Mouse (Mus musculus): ENCODE results near the gene Vwa1. TPM values are rescaled to one million over a fixed set of nuclear protein-coding genes. Genes with fewer than 3 reads are reported as not detected.

The Vwa1 gene
- polyA plus RNA-seq (2014; fragmentation: Illumina TruSeq; extraction: RNeasy Lipid Tissue Mini Kit (QIAGEN cat#74804); ENCODE audit: low read depth, low replicate concordance) = 0.63 TPM

DNA sequence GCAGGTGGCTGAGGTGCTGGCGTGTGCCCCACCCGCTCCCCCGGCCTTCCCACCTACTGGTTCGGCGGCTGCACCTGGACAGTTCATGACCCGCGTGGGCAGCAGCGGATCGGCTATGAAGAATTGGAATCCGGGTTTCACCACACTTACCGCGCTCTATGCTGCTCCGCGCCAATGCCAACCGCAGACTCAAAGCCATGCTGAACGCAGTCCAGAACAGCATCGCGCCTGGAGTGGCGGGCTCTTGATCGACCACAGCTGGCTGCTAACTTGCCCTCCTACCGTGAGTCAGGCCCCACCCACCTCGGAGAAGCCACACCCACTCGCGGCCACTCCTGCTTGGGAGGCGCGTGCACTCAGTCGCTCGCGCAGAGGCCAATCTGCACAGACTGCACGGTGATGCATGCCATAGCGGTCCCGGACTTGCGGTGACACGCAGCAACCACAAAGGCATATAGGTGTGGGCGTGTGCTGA lies at the start of gene Vwa1:
Gene Vwa1 (minus strand): TSS at position 419 of the 475 bp plus-strand sequence.

DNA sequence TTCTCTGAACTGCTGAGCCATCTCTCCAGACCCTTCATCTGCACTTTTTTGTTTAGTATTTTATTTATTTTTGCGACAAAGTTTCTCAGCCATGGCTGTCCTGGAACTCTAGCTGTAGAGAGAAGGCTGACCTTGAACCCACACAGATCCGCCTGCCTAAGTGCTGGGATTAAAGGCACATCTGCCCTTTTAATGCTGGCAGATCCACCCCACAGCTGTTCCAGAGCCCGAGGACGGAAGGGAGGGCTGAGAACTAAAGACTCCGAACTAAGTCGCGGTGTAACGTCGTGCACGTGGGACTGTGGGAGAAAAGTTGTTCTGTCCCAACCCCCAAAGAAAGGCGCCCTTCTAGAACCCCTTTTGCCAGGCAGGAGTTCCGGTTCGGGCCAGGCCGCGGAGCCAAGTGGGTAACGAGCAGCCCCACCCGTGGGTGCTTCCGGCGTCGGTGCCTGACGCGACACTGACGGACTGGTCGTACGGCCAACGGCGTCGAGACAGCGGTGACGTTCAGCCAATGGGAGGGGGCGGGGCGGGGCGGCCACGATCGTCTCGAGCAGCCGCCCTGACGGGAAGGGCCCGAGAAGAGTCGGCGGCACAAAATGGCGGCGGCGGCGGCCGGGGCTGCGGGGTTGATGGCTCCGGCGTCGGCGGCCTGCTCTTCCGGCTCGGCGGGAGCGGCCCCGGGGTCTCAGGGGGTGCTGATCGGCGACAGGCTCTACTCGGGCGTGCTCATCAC lies 37.6 kb upstream of the Vwa1 start, which contains the start of gene Ccnl2:
Gene Ccnl2 (plus strand): TSS at position 561 of the 736 bp plus-strand sequence.

DNA sequence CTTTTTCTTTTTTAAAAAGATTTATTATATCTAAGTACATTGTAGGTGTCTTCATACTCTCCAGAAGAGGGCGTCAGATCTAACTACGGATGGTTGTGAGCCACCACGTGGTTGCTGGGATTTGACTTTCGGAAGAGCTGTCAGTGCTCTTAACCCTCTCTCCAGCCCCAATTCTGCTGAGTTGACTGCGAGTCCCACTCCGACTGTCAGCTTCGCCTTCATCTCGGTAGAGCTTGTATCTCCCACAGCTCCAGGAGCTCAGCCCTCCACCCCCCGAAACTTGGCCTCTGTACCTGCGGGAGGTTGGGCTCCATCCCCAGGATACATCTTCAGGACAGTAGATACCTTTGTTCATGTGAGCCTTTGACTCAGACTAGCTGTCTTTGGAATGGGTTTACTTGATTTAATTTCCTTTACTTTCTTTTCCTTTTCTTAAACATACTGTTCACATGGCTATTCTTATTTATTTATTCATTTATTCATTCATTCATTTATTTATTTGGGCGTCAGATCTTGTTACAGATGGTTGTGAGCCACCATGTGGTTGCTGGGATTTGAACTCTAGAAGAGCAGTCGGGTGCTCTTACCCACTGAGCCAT lies 28.3 kb upstream of the Vwa1 start, which contains the start of gene Mrpl20:
Gene Mrpl20 (plus strand): TSS at position 138 of the 599 bp plus-strand sequence.

DNA sequence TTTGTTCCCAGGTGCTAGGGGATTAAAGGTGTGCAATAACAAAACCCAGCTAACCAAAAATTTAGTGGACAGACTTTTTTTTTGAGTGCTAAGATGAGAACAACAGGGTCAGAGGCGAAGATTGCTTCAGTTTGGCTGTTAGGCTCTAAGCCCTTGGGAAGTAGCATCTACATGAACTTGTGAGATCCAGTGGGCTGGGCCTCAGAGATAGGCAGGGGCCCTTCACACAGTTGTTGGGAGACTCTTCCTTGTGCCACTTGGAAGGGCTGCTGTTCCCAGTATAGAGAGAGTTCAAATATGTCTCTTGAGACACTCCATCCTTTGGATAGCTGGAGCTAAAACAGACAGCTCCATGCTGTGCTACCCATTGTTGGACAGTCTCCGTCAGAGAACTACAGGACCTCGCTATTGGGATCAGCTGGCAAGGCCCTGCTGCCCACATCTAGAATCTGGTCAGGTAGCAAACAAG lies 15.6 kb upstream of the Vwa1 start, which contains the start of gene Ankrd65:
Gene Ankrd65 (plus strand): TSS at position 419 of the 469 bp plus-strand sequence.

DNA sequence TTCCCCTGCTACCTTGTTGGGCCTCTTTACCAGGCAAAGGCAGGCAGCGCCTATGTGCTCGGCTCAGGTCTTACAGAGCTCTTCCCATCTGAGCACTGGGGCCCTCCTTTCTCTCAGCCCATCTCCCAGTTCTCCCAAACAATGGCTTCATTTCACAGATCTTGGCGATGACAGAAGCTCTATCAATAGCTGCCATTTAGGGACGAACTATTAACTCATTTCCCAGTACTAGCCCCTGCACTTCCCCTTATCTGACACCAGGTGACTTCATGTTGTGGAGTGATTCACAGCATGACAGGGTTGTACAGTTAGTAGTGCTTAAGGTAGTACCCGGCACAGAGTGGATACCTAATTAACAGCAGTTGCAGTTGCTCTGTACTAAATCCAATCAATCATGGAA lies 11.3 kb upstream of the Vwa1 start, which contains the start of gene Tmem88b:
Gene Tmem88b (minus strand): TSS at position 56 of the 400 bp plus-strand sequence.

DNA sequence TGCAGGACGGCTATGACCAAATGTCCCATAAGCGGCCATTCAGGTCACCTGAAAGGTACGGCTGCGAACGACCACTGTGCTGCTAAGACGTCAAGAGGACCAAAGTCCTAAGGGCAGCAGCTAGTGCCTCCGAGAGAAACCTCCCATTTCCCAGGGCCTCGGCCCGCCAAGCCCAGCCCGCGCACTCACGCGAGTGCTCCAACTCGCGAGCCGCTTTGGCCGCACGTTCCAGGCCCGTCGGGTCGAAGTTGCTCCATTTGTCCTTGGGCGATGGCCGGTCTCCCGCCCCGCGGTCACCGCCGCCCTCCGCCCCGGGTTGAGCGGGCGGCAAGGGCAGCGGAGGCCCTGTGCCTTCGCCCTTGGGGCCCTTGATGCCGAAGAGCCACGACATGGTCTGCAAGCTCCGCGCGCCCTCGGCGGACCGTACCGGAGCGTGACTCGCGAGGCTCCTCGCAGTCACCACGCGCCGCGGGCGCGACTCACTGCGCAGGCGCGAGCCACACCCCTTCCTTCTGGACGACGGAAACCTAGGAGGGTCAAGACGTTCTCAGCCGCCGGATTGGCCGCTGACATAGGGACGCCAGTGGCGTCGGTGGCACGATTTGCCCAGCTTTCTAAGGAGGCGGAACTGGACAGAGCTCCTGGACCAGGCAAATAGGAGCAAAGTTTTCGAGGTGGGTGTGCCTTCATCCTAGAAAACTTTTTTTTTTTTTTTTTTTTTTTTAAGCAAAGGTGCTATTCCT lies 13.7 kb downstream of the Vwa1 start, which contains the start of gene Atad3a:
Gene Atad3a (minus strand): TSS at position 481 of the 743 bp plus-strand sequence.

DNA sequence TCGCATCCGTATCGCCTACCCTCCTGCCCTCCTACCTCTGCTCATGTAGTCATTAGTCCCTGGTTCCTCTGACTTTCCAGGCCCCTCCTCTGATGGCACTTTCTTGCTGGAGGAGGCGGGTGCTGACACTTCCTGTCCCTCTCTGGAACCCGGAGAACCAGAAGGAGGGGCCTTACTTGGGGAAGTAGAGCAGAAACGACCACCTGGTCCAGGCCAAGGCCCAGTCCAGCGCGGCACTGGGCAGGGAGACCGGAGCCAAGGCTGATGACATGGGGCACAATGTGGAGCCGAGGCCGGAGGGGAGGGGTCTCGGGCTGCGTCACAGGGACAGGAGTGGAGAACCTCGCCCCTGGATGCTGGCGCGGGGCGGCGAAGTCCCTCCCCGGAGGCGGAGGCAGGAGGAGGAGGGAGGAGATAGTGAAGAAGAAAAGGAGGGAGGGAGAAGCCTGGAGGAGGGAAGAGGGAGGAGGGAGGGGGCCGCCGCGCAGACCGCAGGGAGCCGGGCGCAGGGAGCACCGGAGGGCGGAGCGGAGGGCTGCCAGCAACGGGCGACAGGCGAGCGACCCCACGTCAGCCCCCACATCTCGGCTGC lies 40.1 kb downstream of the Vwa1 start, which contains the start of gene Tmem240:
Gene Tmem240 (plus strand): TSS at position 451 of the 592 bp plus-strand sequence.

Other genes starting within 250 kb of the Vwa1 start
- 60.5 TPM for gene Nadk, start 212.3 kb downstream of the Vwa1 start, polyA plus RNA-seq (2014; fragmentation: Illumina TruSeq; extraction: RNeasy Lipid Tissue Mini Kit (QIAGEN cat#74804); ENCODE audit: low read depth, low replicate concordance)
- gene Slc35e2, start 173.3 kb downstream of the Vwa1 start, polyA plus RNA-seq (2014; fragmentation: Illumina TruSeq; extraction: RNeasy Lipid Tissue Mini Kit (QIAGEN cat#74804); ENCODE audit: low read depth, low replicate concordance) = 12.6 TPM
- gene Cdk11b, start 149.8 kb downstream of the Vwa1 start, polyA plus RNA-seq (2014; fragmentation: Illumina TruSeq; extraction: RNeasy Lipid Tissue Mini Kit (QIAGEN cat#74804); ENCODE audit: low read depth, low replicate concordance) = 70.4 TPM
- not detected for gene Gm10563, start 129.3 kb downstream of the Vwa1 start, polyA plus RNA-seq (2014; fragmentation: Illumina TruSeq; extraction: RNeasy Lipid Tissue Mini Kit (QIAGEN cat#74804); ENCODE audit: low read depth, low replicate concordance)
- 0.54 TPM for gene Mmp23, start 121.3 kb downstream of the Vwa1 start, polyA plus RNA-seq (2014; fragmentation: Illumina TruSeq; extraction: RNeasy Lipid Tissue Mini Kit (QIAGEN cat#74804); ENCODE audit: low read depth, low replicate concordance)
- 1.3 TPM for gene Mib2, start 105.5 kb downstream of the Vwa1 start, polyA plus RNA-seq (2014; fragmentation: Illumina TruSeq; extraction: RNeasy Lipid Tissue Mini Kit (QIAGEN cat#74804); ENCODE audit: low read depth, low replicate concordance)
- gene Fndc10, start 80.4 kb downstream of the Vwa1 start, polyA plus RNA-seq (2014; fragmentation: Illumina TruSeq; extraction: RNeasy Lipid Tissue Mini Kit (QIAGEN cat#74804); ENCODE audit: low read depth, low replicate concordance) = not detected
- gene Ssu72, start 69.9 kb downstream of the Vwa1 start, polyA plus RNA-seq (2014; fragmentation: Illumina TruSeq; extraction: RNeasy Lipid Tissue Mini Kit (QIAGEN cat#74804); ENCODE audit: low read depth, low replicate concordance) = 110 TPM
- gene Tmem240, start 39.9 kb downstream of the Vwa1 start, polyA plus RNA-seq (2014; fragmentation: Illumina TruSeq; extraction: RNeasy Lipid Tissue Mini Kit (QIAGEN cat#74804); ENCODE audit: low read depth, low replicate concordance) = not detected
- 5.1 TPM for gene Atad3a, start 13.6 kb downstream of the Vwa1 start, polyA plus RNA-seq (2014; fragmentation: Illumina TruSeq; extraction: RNeasy Lipid Tissue Mini Kit (QIAGEN cat#74804); ENCODE audit: low read depth, low replicate concordance)
- 0.98 TPM for gene Tmem88b, start 11.2 kb upstream of the Vwa1 start, polyA plus RNA-seq (2014; fragmentation: Illumina TruSeq; extraction: RNeasy Lipid Tissue Mini Kit (QIAGEN cat#74804); ENCODE audit: low read depth, low replicate concordance)
- gene Ankrd65, start 15.7 kb upstream of the Vwa1 start, polyA plus RNA-seq (2014; fragmentation: Illumina TruSeq; extraction: RNeasy Lipid Tissue Mini Kit (QIAGEN cat#74804); ENCODE audit: low read depth, low replicate concordance) = not detected
- gene Mrpl20, start 28.2 kb upstream of the Vwa1 start, polyA plus RNA-seq (2014; fragmentation: Illumina TruSeq; extraction: RNeasy Lipid Tissue Mini Kit (QIAGEN cat#74804); ENCODE audit: low read depth, low replicate concordance) = 39.1 TPM
- 177 TPM for gene Ccnl2, start 37.8 kb upstream of the Vwa1 start, polyA plus RNA-seq (2014; fragmentation: Illumina TruSeq; extraction: RNeasy Lipid Tissue Mini Kit (QIAGEN cat#74804); ENCODE audit: low read depth, low replicate concordance)
- 4.8 TPM for gene Aurkaip1, start 56.6 kb upstream of the Vwa1 start, polyA plus RNA-seq (2014; fragmentation: Illumina TruSeq; extraction: RNeasy Lipid Tissue Mini Kit (QIAGEN cat#74804); ENCODE audit: low read depth, low replicate concordance)
- 52.4 TPM for gene Mxra8, start 65.0 kb upstream of the Vwa1 start, polyA plus RNA-seq (2014; fragmentation: Illumina TruSeq; extraction: RNeasy Lipid Tissue Mini Kit (QIAGEN cat#74804); ENCODE audit: low read depth, low replicate concordance)
- 1.5 TPM for gene Dvl1, start 72.7 kb upstream of the Vwa1 start, polyA plus RNA-seq (2014; fragmentation: Illumina TruSeq; extraction: RNeasy Lipid Tissue Mini Kit (QIAGEN cat#74804); ENCODE audit: low read depth, low replicate concordance)
- 0.13 TPM for gene Tas1r3, start 88.7 kb upstream of the Vwa1 start, polyA plus RNA-seq (2014; fragmentation: Illumina TruSeq; extraction: RNeasy Lipid Tissue Mini Kit (QIAGEN cat#74804); ENCODE audit: low read depth, low replicate concordance)
- gene Cptp, start 94.7 kb upstream of the Vwa1 start, polyA plus RNA-seq (2014; fragmentation: Illumina TruSeq; extraction: RNeasy Lipid Tissue Mini Kit (QIAGEN cat#74804); ENCODE audit: low read depth, low replicate concordance) = 7.8 TPM
- 2.7 TPM for gene Ints11, start 94.8 kb upstream of the Vwa1 start, polyA plus RNA-seq (2014; fragmentation: Illumina TruSeq; extraction: RNeasy Lipid Tissue Mini Kit (QIAGEN cat#74804); ENCODE audit: low read depth, low replicate concordance)
- 1.3 TPM for gene Pusl1, start 117.1 kb upstream of the Vwa1 start, polyA plus RNA-seq (2014; fragmentation: Illumina TruSeq; extraction: RNeasy Lipid Tissue Mini Kit (QIAGEN cat#74804); ENCODE audit: low read depth, low replicate concordance)
- 0.47 TPM for gene Acap3, start 117.1 kb upstream of the Vwa1 start, polyA plus RNA-seq (2014; fragmentation: Illumina TruSeq; extraction: RNeasy Lipid Tissue Mini Kit (QIAGEN cat#74804); ENCODE audit: low read depth, low replicate concordance)
- 117 TPM for gene Ube2j2, start 169.1 kb upstream of the Vwa1 start, polyA plus RNA-seq (2014; fragmentation: Illumina TruSeq; extraction: RNeasy Lipid Tissue Mini Kit (QIAGEN cat#74804); ENCODE audit: low read depth, low replicate concordance)
- gene C1qtnf12, start 187.6 kb upstream of the Vwa1 start, polyA plus RNA-seq (2014; fragmentation: Illumina TruSeq; extraction: RNeasy Lipid Tissue Mini Kit (QIAGEN cat#74804); ENCODE audit: low read depth, low replicate concordance) = 3.3 TPM
- 6.1 TPM for gene B3galt6, start 218.0 kb upstream of the Vwa1 start, polyA plus RNA-seq (2014; fragmentation: Illumina TruSeq; extraction: RNeasy Lipid Tissue Mini Kit (QIAGEN cat#74804); ENCODE audit: low read depth, low replicate concordance)
- 145 TPM for gene Sdf4, start 218.2 kb upstream of the Vwa1 start, polyA plus RNA-seq (2014; fragmentation: Illumina TruSeq; extraction: RNeasy Lipid Tissue Mini Kit (QIAGEN cat#74804); ENCODE audit: low read depth, low replicate concordance)
- not detected for gene Tnfrsf4, start 239.1 kb upstream of the Vwa1 start, polyA plus RNA-seq (2014; fragmentation: Illumina TruSeq; extraction: RNeasy Lipid Tissue Mini Kit (QIAGEN cat#74804); ENCODE audit: low read depth, low replicate concordance)

Measured in sigmoid colon, adult 10 weeks (tissue).